Mouse (Mus musculus) CH12.LX (cell line): Measurements from ENCODE around the gene Snx17. TPM values are rescaled to one million over a fixed set of nuclear protein-coding genes. Genes with fewer than 3 reads are reported as not detected.

Experiments used
- DNase-seq: peaks from one replicate; pipeline ENCODE4 v3.0.0-alpha.2; 2013; ENCODE audit errors: extremely low read depth
- H3K27ac ChIP-seq: 2 replicates; pipeline ENCODE4 v1.5.1; 2012; ENCODE audit warnings: low read depth, mild to moderate bottlenecking, control low read depth, moderate library complexity; ENCODE audit not compliant: insufficient read depth
- H3K27me3 ChIP-seq: replicated peaks from 2 replicates; pipeline ENCODE3; 2012; ENCODE audit warnings: inconsistent platforms
- H3K36me3 ChIP-seq, 2 experiments: replicated peaks in 1 of 2; 2 replicates each; pipeline versions ENCODE3 to v1.6.1; 2012; ENCODE audit warnings: inconsistent platforms in 1 of 2, low read length in 1 of 2, mild to moderate bottlenecking in 1 of 2, mixed read lengths in 1 of 2, moderate library complexity in 1 of 2; ENCODE audit not compliant: control insufficient read depth in 1 of 2, insufficient read depth in 1 of 2
- H3K4me1 ChIP-seq, 2 experiments: 2 replicates each; pipeline ENCODE4 v1.6.1; 2012; ENCODE audit warnings: inconsistent platforms in 1 of 2, moderate library complexity in 1 of 2; ENCODE audit not compliant: insufficient read depth in 2 of 2, control insufficient read depth in 1 of 2
- H3K4me2 ChIP-seq: 2 replicates; pipeline ENCODE4 v1.6.1; 2012; ENCODE audit warnings: low read depth, mild to moderate bottlenecking, control low read depth; ENCODE audit not compliant: poor library complexity, insufficient read depth, severe bottlenecking
- H3K4me3 ChIP-seq, 3 experiments: fragments of 150-350 bp in 1 of 3; sonication (generic) in 1 of 3; replicated peaks in 1 of 3; 2 replicates each; pipeline versions ENCODE3 to v1.5.1; 2011 to 2012; ENCODE audit warnings: low read depth in 2 of 3, low read length in 2 of 3, mild to moderate bottlenecking in 2 of 3, moderate library complexity in 2 of 3, control low read depth in 1 of 3, improper control_type of control experiment in 1 of 3, inconsistent platforms in 1 of 3, mixed read lengths in 1 of 3; ENCODE audit not compliant: poor library complexity in 1 of 3
- H3K79me2 ChIP-seq: replicated peaks from 2 replicates; pipeline ENCODE4 v1.6.1; 2012; ENCODE audit warnings: mild to moderate bottlenecking, moderate library complexity; ENCODE audit not compliant: control insufficient read depth, poor library complexity, insufficient read depth, severe bottlenecking; ENCODE audit errors: extremely low read depth
- H3K9ac ChIP-seq: 2 replicates; pipeline ENCODE4 v1.6.1; 2012; ENCODE audit warnings: low read depth, mild to moderate bottlenecking, control low read depth, moderate library complexity; ENCODE audit not compliant: insufficient read depth
- H3K9me3 ChIP-seq: replicated peaks from 2 replicates; pipeline ENCODE3; 2012; ENCODE audit warnings: low read length, inconsistent platforms, mixed read lengths
- CHD2 ChIP-seq: IDR thresholded peaks from 2 replicates; pipeline ENCODE4 v1.6.1; 2011; ENCODE audit warnings: low read length, improper control_type of control experiment
- EP300 ChIP-seq: IDR thresholded peaks from 2 replicates; pipeline ENCODE4 v1.6.1; 2011; ENCODE audit warnings: low read length, improper control_type of control experiment
- ETS1 ChIP-seq: conservative IDR thresholded peaks from 2 replicates; pipeline ENCODE4 v1.6.1; 2012; ENCODE audit warnings: low read depth, mild to moderate bottlenecking, inconsistent platforms, low read length, improper control_type of control experiment, moderate library complexity
- GABPA ChIP-seq: IDR thresholded peaks from 2 replicates; pipeline ENCODE4 v1.6.1; 2012; ENCODE audit warnings: low read depth, low read length, improper control_type of control experiment, inconsistent platforms; ENCODE audit not compliant: insufficient replicate concordance
- HCFC1 ChIP-seq: IDR thresholded peaks from 2 replicates; pipeline ENCODE4 v1.6.1; 2012; ENCODE audit warnings: low read depth, mild to moderate bottlenecking, inconsistent platforms, low read length, improper control_type of control experiment
- IRF4 ChIP-seq: IDR thresholded peaks from 2 replicates; pipeline ENCODE4 v1.6.1; 2014; ENCODE audit warnings: low read depth, mild to moderate bottlenecking, inconsistent platforms, low read length, improper control_type of control experiment
- JUN ChIP-seq: IDR thresholded peaks from 2 replicates; pipeline ENCODE4 v1.6.1; 2011; ENCODE audit warnings: low read depth, mild to moderate bottlenecking, low read length, improper control_type of control experiment, moderate library complexity; ENCODE audit not compliant: insufficient read depth
- JUND ChIP-seq: conservative IDR thresholded peaks from 2 replicates; pipeline ENCODE4 v1.6.1; 2011; ENCODE audit warnings: low read depth, low read length, improper control_type of control experiment
- KAT2A ChIP-seq: IDR thresholded peaks from 2 replicates; pipeline ENCODE4 v1.6.1; 2012; ENCODE audit warnings: low read length, improper control_type of control experiment, inconsistent platforms; ENCODE audit not compliant: insufficient replicate concordance
- MAZ ChIP-seq: IDR thresholded peaks from 2 replicates; pipeline ENCODE4 v1.6.1; 2012; ENCODE audit warnings: low read depth, mild to moderate bottlenecking, inconsistent platforms, low read length, improper control_type of control experiment, moderate library complexity
- NELFE ChIP-seq: IDR thresholded peaks from 2 replicates; pipeline ENCODE4 v1.6.1; 2011; ENCODE audit warnings: low read depth, low read length, improper control_type of control experiment
- NRF1 ChIP-seq: IDR thresholded peaks from 2 replicates; pipeline ENCODE4 v1.6.1; 2014; ENCODE audit warnings: low read depth, mild to moderate bottlenecking, inconsistent platforms, low read length, improper control_type of control experiment, moderate library complexity
- RAD21 ChIP-seq: IDR thresholded peaks from 2 replicates; pipeline ENCODE4 v1.6.1; 2011; ENCODE audit warnings: low read depth, mild to moderate bottlenecking, low read length, improper control_type of control experiment, moderate library complexity
- RCOR1 ChIP-seq: conservative IDR thresholded peaks from 2 replicates; pipeline ENCODE4 v1.6.1; 2012; ENCODE audit warnings: low read depth, mild to moderate bottlenecking, inconsistent platforms, low read length, improper control_type of control experiment
- TBP ChIP-seq: conservative IDR thresholded peaks from 2 replicates; pipeline ENCODE4 v1.6.1; 2011; ENCODE audit warnings: low read depth, low read length, improper control_type of control experiment
- UBTF ChIP-seq: IDR thresholded peaks from 2 replicates; pipeline ENCODE4 v1.6.1; 2012; ENCODE audit warnings: low read depth, mild to moderate bottlenecking, inconsistent platforms, low read length, improper control_type of control experiment, moderate library complexity
- ZC3H11A ChIP-seq: IDR thresholded peaks from 2 replicates; pipeline ENCODE4 v1.6.1; 2012; ENCODE audit warnings: low read depth, mild to moderate bottlenecking, inconsistent platforms, low read length, improper control_type of control experiment
- ZKSCAN1 ChIP-seq: IDR thresholded peaks from 2 replicates; pipeline ENCODE4 v1.6.1; 2012; ENCODE audit warnings: low read depth, inconsistent platforms, low read length, improper control_type of control experiment, borderline replicate concordance
- ZMIZ1 ChIP-seq: IDR thresholded peaks from 2 replicates; pipeline ENCODE4 v1.6.1; 2012; ENCODE audit warnings: low read depth, mild to moderate bottlenecking, inconsistent platforms, low read length, improper control_type of control experiment
- ZNF384 ChIP-seq: IDR thresholded peaks from 2 replicates; pipeline ENCODE4 v1.6.1; 2012; ENCODE audit warnings: low read depth, low read length, improper control_type of control experiment, inconsistent platforms
- dilution Hi-C: fragments of 300-500 bp; cut with MboI; formaldehyde crosslinking; loops from 2 replicates; pipeline ENCODE4 v1.14.3; 2020; ENCODE audit warnings: low sequenced_read_pairs; ENCODE audit not compliant: extremely low pct_unique_long_range_greater_than_20kb, extremely low pct_ligation_motif_present
- in situ Hi-C: fragments of 300-500 bp; cut with MboI; formaldehyde crosslinking; loops from 3 replicates; pipeline ENCODE4 v1.14.3; 2019; ENCODE audit warnings: low sequenced_read_pairs, low pct_ligation_motif_present, low pct_unique_long_range_greater_than_20kb, mixed read lengths
- polyA plus RNA-seq: library from polyadenylated mRNA; unstranded; fragments of >175 nt; gene quantifications from 2 replicates; pipeline ENCODE4 v1.2.1, GENCODE M21; 2012; ENCODE audit warnings: low read depth; ENCODE audit not compliant: insufficient read length
- total RNA-seq, 2 experiments: library from RNA; depleted of rRNA; stranded (reverse); fragments of 300-350 nt in 1 of 2; fragments of >200 nt in 1 of 2; gene quantifications; 2 replicates each; pipeline ENCODE4 v1.2.3; 2012 to 2014

The Snx17 gene
- total and polyA plus RNA-seq, 3 experiments: 56.7 to 63.9 (median 61.5) TPM

GRCm38 (mm10) chr5:31242191-31242590 lies 49.2 kb downstream of the Snx17 start:
- peaks cover 19% of the 10 kb centered on the region for H3K79me2 ChIP-seq

More at GRCm38 (mm10) chr5:31242191-31242590, 49.2 kb downstream of the Snx17 start:
- H3K27ac ChIP-seq: no peak overlapping the region
- in situ Hi-C loops: no loop called here
- peaks cover 1% of the 10 kb centered on the region for H3K27me3 ChIP-seq
- peak overlapping the region; percentile 35 for H3K9ac ChIP-seq
- dilution Hi-C loops: no loop called here
- no peak for DNase-seq
- no peaks in the 10 kb centered on the region for H3K9me3 ChIP-seq
- peaks cover 30 to 38% of the 10 kb centered on the region in 2 experiments for H3K36me3 ChIP-seq
- peak overlapping the region; percentile 63 to 87 (median 85) for H3K4me3 ChIP-seq
- H3K4me1 ChIP-seq: peaks cover 0 to 10% of the 10 kb centered on the region in 2 experiments; a peak in 2 of 4 replicates
- TF ChIP-seq ZC3H11A: no peak
- TF ChIP-seq JUN: no peak
- TF ChIP-seq NELFE: no peak
- TF ChIP-seq TBP: no peak
- TF ChIP-seq ZKSCAN1: no peak
- no peak for TF ChIP-seq GABPA
- TF ChIP-seq CHD2: no peak
- no peak for TF ChIP-seq RAD21
- no peak for TF ChIP-seq EP300
- TF ChIP-seq IRF4: no peak
- no peak; the same call in 1 of the 2 replicates for TF ChIP-seq ZNF384
- no peak for TF ChIP-seq RCOR1
- TF ChIP-seq NRF1: no peak
- no peak for TF ChIP-seq ETS1
- no peak for TF ChIP-seq JUND
- TF ChIP-seq HCFC1: no peak
- TF ChIP-seq ZMIZ1: no peak
- TF ChIP-seq UBTF: no peak
- TF ChIP-seq KAT2A: no peak
- TF ChIP-seq MAZ: no peak
- peak overlapping the region; percentile 52; the same call in 1 of the 2 replicates for H3K4me2 ChIP-seq

Other genes starting within 250 kb of the Snx17 start
Only the 20 nearest of the 22 such genes appear.
- gene Tcf23, start 224.6 kb upstream of the Snx17 start, total RNA-seq (2012; rRNA removed): not detected in 2 replicates
- not detected in 2 replicates for gene Tcf23, start 224.6 kb upstream of the Snx17 start, total RNA-seq (2014; rRNA removed)
- not detected in 2 replicates for gene Tcf23, start 224.6 kb upstream of the Snx17 start, polyA plus RNA-seq
- gene Atraid, start 144.9 kb upstream of the Snx17 start, total RNA-seq (2012; rRNA removed): 48.8 and 58.0 TPM in 2 replicates
- 88.7 TPM in 2 replicates for gene Atraid, start 144.9 kb upstream of the Snx17 start, total RNA-seq (2014; rRNA removed)
- gene Atraid, start 144.9 kb upstream of the Snx17 start, polyA plus RNA-seq: 52.7 and 60.1 TPM in 2 replicates
- 10.9 and 15.4 TPM in 2 replicates for gene Slc5a6, start 144.3 kb upstream of the Snx17 start, total RNA-seq (2012; rRNA removed)
- 8.9 and 9.0 TPM in 2 replicates for gene Slc5a6, start 144.3 kb upstream of the Snx17 start, total RNA-seq (2014; rRNA removed)
- 17.1 and 18.6 TPM in 2 replicates for gene Slc5a6, start 144.3 kb upstream of the Snx17 start, polyA plus RNA-seq
- gene Cad, start 138.4 kb upstream of the Snx17 start, total RNA-seq (2012; rRNA removed): 106 and 135 TPM in 2 replicates
- gene Cad, start 138.4 kb upstream of the Snx17 start, total RNA-seq (2014; rRNA removed): 43.1 and 44.3 TPM in 2 replicates
- gene Cad, start 138.4 kb upstream of the Snx17 start, polyA plus RNA-seq: 108 and 123 TPM in 2 replicates
- gene Dnajc5g, start 86.9 kb upstream of the Snx17 start, total RNA-seq (2012; rRNA removed): not detected in 2 replicates
- gene Dnajc5g, start 86.9 kb upstream of the Snx17 start, total RNA-seq (2014; rRNA removed): not detected in 2 replicates
- not detected in 2 replicates for gene Dnajc5g, start 86.9 kb upstream of the Snx17 start, polyA plus RNA-seq
- gene Slc30a3, start 85.0 kb upstream of the Snx17 start, total RNA-seq (2012; rRNA removed): not detected in 2 replicates
- not detected in 2 replicates for gene Slc30a3, start 85.0 kb upstream of the Snx17 start, total RNA-seq (2014; rRNA removed)
- not detected in 2 replicates for gene Slc30a3, start 85.0 kb upstream of the Snx17 start, polyA plus RNA-seq
- gene Trim54, start 76.5 kb upstream of the Snx17 start, total RNA-seq (2012; rRNA removed): not detected in 2 replicates
- gene Trim54, start 76.5 kb upstream of the Snx17 start, total RNA-seq (2014; rRNA removed): not detected in 2 replicates
- not detected in 2 replicates for gene Trim54, start 76.5 kb upstream of the Snx17 start, polyA plus RNA-seq
- not detected in 2 replicates for gene Ucn, start 54.4 kb upstream of the Snx17 start, total RNA-seq (2012; rRNA removed)
- not detected in 2 replicates for gene Ucn, start 54.4 kb upstream of the Snx17 start, total RNA-seq (2014; rRNA removed)
- gene Ucn, start 54.4 kb upstream of the Snx17 start, polyA plus RNA-seq: not detected in 2 replicates
- 24.0 and 30.3 TPM in 2 replicates for gene Mpv17, start 39.0 kb upstream of the Snx17 start, total RNA-seq (2012; rRNA removed)
- 37.6 and 39.7 TPM in 2 replicates for gene Mpv17, start 39.0 kb upstream of the Snx17 start, total RNA-seq (2014; rRNA removed)
- 32.8 and 40.4 TPM in 2 replicates for gene Mpv17, start 39.0 kb upstream of the Snx17 start, polyA plus RNA-seq
- gene Gm29609, start 13.3 kb upstream of the Snx17 start, total RNA-seq (2012; rRNA removed): 1.4 and 2.7 TPM in 2 replicates
- 1.2 and 2.1 TPM in 2 replicates for gene Gm29609, start 13.3 kb upstream of the Snx17 start, total RNA-seq (2014; rRNA removed)
- gene Gm29609, start 13.3 kb upstream of the Snx17 start, polyA plus RNA-seq: 0.57 and 3.0 TPM in 2 replicates
- 49.4 and 51.2 TPM in 2 replicates for gene Gtf3c2, start 13.1 kb upstream of the Snx17 start, total RNA-seq (2012; rRNA removed)
- gene Gtf3c2, start 13.1 kb upstream of the Snx17 start, total RNA-seq (2014; rRNA removed): 19.4 and 22.8 TPM in 2 replicates
- gene Gtf3c2, start 13.1 kb upstream of the Snx17 start, polyA plus RNA-seq: 96.9 and 99.5 TPM in 2 replicates
- 56.8 and 75.0 TPM in 2 replicates for gene Eif2b4, start 203 bp downstream of the Snx17 start, total RNA-seq (2012; rRNA removed)
- 26.8 and 29.0 TPM in 2 replicates for gene Eif2b4, start 203 bp downstream of the Snx17 start, total RNA-seq (2014; rRNA removed)
- 99.5 and 106 TPM in 2 replicates for gene Eif2b4, start 203 bp downstream of the Snx17 start, polyA plus RNA-seq
- 6.9 and 7.4 TPM in 2 replicates for gene Zfp513, start 9.1 kb downstream of the Snx17 start, total RNA-seq (2012; rRNA removed)
- gene Zfp513, start 9.1 kb downstream of the Snx17 start, total RNA-seq (2014; rRNA removed): 2.4 and 3.6 TPM in 2 replicates
- 10.2 and 12.8 TPM in 2 replicates for gene Zfp513, start 9.1 kb downstream of the Snx17 start, polyA plus RNA-seq
- gene Ppm1g, start 27.5 kb downstream of the Snx17 start, total RNA-seq (2012; rRNA removed): 182 and 225 TPM in 2 replicates
- gene Ppm1g, start 27.5 kb downstream of the Snx17 start, total RNA-seq (2014; rRNA removed): 96.9 and 97.8 TPM in 2 replicates
- gene Ppm1g, start 27.5 kb downstream of the Snx17 start, polyA plus RNA-seq: 366 and 383 TPM in 2 replicates
- 36.6 and 40.4 TPM in 2 replicates for gene Nrbp1, start 47.6 kb downstream of the Snx17 start, total RNA-seq (2012; rRNA removed)
- 40.5 and 41.5 TPM in 2 replicates for gene Nrbp1, start 47.6 kb downstream of the Snx17 start, total RNA-seq (2014; rRNA removed)
- gene Nrbp1, start 47.6 kb downstream of the Snx17 start, polyA plus RNA-seq: 34.5 and 36.1 TPM in 2 replicates
- gene Gm9970, start 48.0 kb downstream of the Snx17 start, total RNA-seq (2012; rRNA removed): not detected in 2 replicates
- not detected in 2 replicates for gene Gm9970, start 48.0 kb downstream of the Snx17 start, total RNA-seq (2014; rRNA removed)
- gene Gm9970, start 48.0 kb downstream of the Snx17 start, polyA plus RNA-seq: not detected in 2 replicates
- gene Krtcap3, start 58.5 kb downstream of the Snx17 start, total RNA-seq (2012; rRNA removed): 13.9 and 14.1 TPM in 2 replicates
- gene Krtcap3, start 58.5 kb downstream of the Snx17 start, total RNA-seq (2014; rRNA removed): 9.8 and 10.0 TPM in 2 replicates
- gene Krtcap3, start 58.5 kb downstream of the Snx17 start, polyA plus RNA-seq: 8.6 and 11.3 TPM in 2 replicates
- 11.1 and 21.5 TPM in 2 replicates for gene Ift172, start 97.9 kb downstream of the Snx17 start, total RNA-seq (2012; rRNA removed)
- gene Ift172, start 97.9 kb downstream of the Snx17 start, total RNA-seq (2014; rRNA removed): 4.3 and 6.1 TPM in 2 replicates
- 8.5 and 9.2 TPM in 2 replicates for gene Ift172, start 97.9 kb downstream of the Snx17 start, polyA plus RNA-seq
- gene Fndc4, start 102.9 kb downstream of the Snx17 start, total RNA-seq (2012; rRNA removed): 0.13 and 0.34 TPM in 2 replicates
- gene Fndc4, start 102.9 kb downstream of the Snx17 start, total RNA-seq (2014; rRNA removed): not detected in 2 replicates
- not detected in 2 replicates for gene Fndc4, start 102.9 kb downstream of the Snx17 start, polyA plus RNA-seq
- gene Gckr, start 104.2 kb downstream of the Snx17 start, total RNA-seq (2012; rRNA removed): 0.08 TPM in 1 of 2 replicates, not detected in the other
- gene Gckr, start 104.2 kb downstream of the Snx17 start, total RNA-seq (2014; rRNA removed): not detected in 2 replicates
- not detected in 2 replicates for gene Gckr, start 104.2 kb downstream of the Snx17 start, polyA plus RNA-seq